Mouse (Mus musculus) cerebellum, adult 9-10 months (tissue): ENCODE results near the gene Abhd17a.
"Not testable (repeated sequence)": the region's sequence is repeated elsewhere in the genome, so short reads cannot be mapped to it uniquely, and the experiment has no call there.

Experiments used
- DNase-seq: peaks from one replicate; pipeline ENCODE4 v3.0.0; 2022

Abhd17a gene

DNA sequence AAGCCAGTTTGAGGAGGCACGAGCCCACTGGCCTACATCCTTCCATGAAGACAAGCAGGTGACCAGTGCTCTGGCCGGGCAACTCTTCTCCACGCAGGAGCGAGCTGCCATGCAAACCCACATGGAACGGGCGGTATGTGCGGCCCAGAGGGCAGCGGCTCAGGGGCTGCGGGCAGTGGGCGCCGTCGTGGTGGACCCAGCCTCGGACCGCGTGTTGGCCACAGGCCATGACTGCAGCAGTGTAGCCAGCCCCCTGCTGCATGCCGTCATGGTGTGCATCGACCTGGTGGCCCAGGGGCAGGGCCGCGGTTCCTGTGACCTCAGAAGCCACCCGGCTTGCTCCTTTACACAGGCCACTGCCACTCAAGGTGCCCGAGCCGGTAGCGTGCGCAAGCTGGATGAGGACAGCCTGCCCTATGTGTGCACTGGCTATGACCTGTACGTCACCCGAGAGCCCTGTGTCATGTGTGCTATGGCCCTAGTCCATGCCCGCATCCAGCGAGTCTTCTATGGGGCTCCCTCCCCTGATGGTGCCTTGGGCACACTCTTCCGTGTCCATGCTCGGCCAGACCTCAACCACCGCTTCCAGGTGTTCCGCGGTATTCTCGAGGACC lies 16.7 kb upstream of the Abhd17a start:
- no peak for DNase-seq

DNA sequence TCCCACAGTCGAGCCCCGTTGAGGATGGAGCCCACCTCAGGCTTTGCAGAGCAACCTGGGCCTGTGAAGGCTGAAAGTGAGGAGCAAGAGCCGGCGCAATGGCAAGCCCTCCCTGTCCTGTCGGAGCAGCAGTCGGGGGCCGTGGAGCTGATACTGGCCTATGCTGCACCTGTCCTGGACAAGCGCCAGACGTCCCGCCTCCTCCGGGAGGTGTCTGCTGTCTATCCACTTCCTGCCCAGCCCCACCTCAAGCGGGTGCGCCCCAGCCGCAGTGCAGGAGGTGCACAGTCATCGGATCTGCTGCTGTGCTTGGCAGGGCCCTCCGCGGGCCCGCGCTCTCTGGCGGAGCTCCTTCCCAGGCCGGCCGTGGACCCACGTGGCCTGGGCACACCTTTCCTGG lies 16.2 kb upstream of the Abhd17a start:
- peak; percentile 58 for DNase-seq

- DNase-seq = not testable (repeated sequence)
Observed at GRCm38 (mm10) chr10:80605721-80606120, 15.6 kb upstream of the Abhd17a start, which contains the start of gene Gm49322. TSS of gene Gm49322 (plus strand) at chr10:80606021.

DNA sequence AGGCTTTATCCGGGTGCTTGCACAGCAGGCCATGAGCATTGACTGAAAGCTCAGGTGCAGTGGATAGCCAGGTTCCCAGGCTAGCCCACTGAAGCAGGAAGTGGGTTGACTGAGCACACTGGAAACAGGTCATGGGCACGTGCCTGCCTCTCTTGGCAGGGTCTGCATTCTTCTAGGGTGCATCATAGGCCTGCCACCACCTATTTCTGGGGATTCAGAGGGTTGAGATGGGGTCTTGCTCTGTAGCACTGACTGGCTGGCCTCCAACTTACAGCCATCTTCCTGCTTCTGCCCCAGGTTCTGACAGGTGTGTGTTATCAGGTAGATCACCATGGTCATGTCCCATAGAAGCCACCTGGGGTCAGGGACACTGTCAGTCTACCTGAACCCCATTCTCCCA lies 14.8 kb upstream of the Abhd17a start:
- DNase-seq = no peak

DNA sequence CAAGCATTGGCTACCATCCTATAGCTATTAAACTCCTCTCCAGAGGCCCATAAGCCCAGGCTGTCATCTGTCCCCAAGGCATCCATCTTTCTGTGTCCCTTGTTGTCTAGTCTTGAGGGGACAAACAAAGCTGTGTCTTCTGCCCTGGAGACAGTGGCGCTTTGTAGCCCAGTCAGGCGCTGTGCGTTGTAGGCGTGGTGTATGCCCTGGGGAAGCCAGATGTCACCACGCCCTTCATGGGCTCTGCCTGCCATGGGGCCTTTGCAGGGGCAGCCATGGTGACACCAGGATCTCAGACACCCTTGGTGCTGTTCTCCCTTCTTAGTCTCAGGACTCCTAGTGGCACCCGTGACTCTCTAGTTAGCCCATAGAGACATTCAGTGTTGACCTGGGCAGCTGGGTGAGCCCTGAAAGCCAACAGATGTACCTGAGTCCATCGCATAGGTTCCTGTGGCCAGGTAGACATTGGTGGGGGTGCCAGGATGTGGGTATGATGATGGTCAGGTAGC lies 13.9 kb upstream of the Abhd17a start:
- DNase-seq = no peak

- DNase-seq = no peak
Observed at GRCm38 (mm10) chr10:80603364-80603763, 13.2 kb upstream of the Abhd17a start.

GRCm38 (mm10) chr10:80602698-80603325 lies 12.7 kb upstream of the Abhd17a start, which contains the start of the genes Scamp4 and Adat3:
TSS of gene Scamp4 (plus strand) at chr10:80602872.
TSS of gene Adat3 (plus strand) at chr10:80602880.
- DNase-seq = peak; percentile 95

- no peak for DNase-seq
Observed at GRCm38 (mm10) chr10:80596318-80596717, 6.2 kb upstream of the Abhd17a start.

- no peak for DNase-seq
Observed at GRCm38 (mm10) chr10:80589127-80589878, 838 bp downstream of the Abhd17a start.

DNA sequence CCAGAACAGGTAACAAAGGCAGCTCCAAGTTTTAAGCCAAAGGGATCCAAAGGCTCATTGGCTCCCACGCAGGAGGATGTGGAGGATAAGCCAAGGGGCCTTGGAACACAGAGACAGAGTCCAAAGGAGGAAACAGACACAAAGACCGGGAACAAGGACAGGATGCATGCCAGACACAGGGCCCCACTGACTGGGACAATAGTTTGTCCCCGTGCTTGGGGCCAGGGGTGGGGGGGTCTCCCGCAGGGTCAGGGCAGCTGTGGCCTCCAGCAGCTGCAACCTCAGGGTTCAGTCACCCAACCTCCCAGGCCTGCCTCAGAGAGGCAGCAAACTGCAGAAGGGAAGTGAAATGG lies 2.9 kb downstream of the Abhd17a start:
- DNase-seq = no peak

DNA sequence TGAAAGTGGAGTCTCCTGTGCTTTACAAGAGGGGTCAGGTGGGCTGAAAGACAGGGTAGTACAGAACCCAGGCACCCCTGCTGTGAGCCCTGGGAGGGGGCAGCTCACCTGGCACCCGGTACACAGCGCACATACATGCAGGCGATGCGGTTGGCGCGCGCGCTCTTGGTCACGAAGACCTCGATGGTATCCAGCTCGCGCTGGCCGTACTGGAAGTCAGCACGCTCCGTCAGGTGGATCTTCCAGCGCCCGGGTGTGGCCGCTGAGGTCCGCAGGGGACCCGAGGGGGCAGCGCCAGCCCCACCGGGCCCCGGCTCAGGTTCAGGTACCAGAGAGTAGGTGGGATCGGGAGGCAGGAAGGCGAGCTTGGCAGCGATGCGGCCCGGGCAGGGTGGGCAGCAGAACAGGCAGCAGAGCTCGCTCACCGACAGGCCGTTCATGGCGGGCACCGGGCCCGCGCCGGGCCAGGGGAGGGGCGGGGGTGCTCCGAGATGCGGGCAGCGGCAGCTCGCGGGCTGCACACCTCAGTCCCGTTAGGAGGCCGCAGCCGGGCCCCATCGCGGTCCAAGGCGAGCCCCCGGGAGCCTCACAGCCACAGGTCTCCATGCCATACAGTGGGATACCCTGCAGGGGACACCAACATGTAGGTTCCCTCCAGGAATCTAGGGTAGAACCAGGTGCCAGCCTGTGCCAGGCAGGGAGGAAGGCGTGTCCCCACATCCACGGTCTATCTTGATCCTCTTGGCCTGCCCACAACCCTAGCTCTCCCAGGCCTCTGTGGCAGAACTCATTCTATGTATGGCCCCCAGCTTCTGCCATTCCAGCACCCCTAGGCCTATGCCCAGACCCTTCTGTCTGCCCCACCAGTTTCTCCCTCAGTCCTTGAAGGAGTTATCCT lies 3.5 kb downstream of the Abhd17a start:
- DNase-seq = no peak

GRCm38 (mm10) chr10:80585581-80585980 lies 4.6 kb downstream of the Abhd17a start:
- no peak for DNase-seq

DNA sequence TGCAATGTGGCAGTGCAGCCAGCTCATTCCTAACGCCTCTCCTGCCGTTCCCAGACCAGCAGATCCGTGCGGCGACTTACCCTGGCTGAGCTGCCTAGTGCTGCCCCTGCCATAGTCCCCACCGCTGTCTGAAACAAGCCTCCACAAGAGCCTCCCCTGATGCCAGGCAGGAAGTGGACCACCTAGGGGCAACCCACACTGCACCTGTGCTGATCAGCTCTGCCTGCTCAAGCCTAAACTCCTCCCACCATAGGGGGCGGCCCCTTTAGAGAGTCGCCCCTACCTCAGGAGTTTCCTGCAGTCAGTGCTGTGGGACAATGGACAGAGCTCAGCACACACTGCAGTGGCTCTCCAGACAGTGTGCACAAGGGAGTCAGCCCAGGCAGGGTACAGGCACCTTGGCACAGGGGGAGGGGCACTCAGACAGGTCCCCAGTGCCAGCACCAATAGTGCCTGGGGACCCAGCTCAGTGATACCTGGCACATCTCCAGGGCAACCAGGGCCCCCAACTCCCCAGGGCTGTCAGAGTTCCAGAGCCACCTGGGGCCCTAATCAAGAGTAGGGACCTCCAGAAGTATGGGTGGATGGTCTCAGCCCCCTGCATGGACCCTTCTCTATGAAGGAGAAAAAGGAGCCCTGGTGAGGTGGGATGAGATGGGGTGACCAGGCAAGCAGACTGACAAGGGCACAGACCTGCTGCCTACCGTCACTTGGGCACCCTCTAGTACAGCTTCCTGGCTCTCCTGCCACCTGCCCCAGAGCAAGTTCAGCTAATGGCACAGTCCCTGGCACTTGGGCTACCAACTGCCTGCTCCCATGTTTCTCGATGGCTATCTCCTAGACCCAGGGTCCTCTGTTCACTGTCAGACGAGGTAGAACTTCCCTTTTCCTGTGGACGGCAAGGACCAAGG lies 5.2 kb downstream of the Abhd17a start:
- no peak for DNase-seq

GRCm38 (mm10) chr10:80584045-80584488 lies 6.1 kb downstream of the Abhd17a start:
- DNase-seq = no peak

- no peak for DNase-seq
Observed at GRCm38 (mm10) chr10:80583047-80583446, 7.1 kb downstream of the Abhd17a start.

GRCm38 (mm10) chr10:80578911-80579310 lies 11.2 kb downstream of the Abhd17a start:
- DNase-seq = peak; percentile 79

DNA sequence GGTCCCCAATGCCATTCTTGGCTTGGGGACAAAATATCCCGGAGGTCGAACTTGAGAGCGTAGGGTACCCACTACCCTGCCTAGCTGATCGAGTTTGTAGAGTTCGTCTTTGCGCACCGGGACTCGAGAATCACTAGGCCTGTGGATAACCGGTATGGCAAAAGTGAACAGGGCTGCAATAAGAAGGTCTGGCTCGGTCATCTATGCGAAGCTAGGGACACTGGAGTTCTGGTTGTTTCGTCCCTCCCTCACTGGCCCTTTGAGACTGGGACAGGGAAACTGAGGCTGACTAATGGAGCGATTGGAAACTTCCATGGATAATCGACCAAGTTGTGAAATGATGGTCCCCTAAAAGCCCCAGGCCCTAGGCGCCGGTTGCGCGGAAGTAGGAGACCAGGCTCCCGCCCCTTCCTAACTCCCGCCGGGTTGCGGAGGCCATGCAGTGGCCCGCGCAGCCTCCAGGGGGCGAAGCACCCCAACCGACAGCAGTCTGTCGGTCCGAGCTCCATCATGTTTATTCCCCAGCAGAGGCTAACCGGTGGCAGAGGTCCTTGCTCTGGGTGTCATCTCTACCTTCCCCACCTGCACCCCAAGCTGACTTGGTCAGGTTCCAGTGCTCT lies 11.9 kb downstream of the Abhd17a start:
- peak; percentile 80 for DNase-seq

GRCm38 (mm10) chr10:80577195-80578130 lies 12.7 kb downstream of the Abhd17a start, which contains the start of gene Klf16:
TSS of gene Klf16 (minus strand) at chr10:80577321.
- peak; percentile 90 for DNase-seq

GRCm38 (mm10) chr10:80576351-80577194 lies 13.6 kb downstream of the Abhd17a start:
- DNase-seq = peak; percentile 63
